ENCODE assay signal across 9 mouse cellular contexts in genomic region chr11:79182881-79183280, GRCm38 (mm10). TPM values are rescaled to one million over a fixed set of nuclear protein-coding genes. Genes with fewer than 3 reads are reported as not detected.
DNase-seq lines count a peak whose midpoint lies in the region; ATAC-seq and TF ChIP-seq lines count a peak whose summit lies in the region.
"Had no signal": no experiment of that assay in that cellular context is flagged by ENCODE, and none has a peak within 500 bp of the region (broad histone marks: within the 10 kb centered on the region; RNA-seq: fewer than 3 reads in every experiment).

No protein-coding gene starts in this region.

- 48% methylated on average over 12 of the region's 12 CpGs for WGBS in embryonic facial prominence, embryonic 14.5 days
- 82% methylated on average over 12 of the region's 12 CpGs for WGBS in embryonic facial prominence, embryonic 10.5 days
- WGBS in olfactory bulb, adult 2 months: 17% methylated on average over 12 of the region's 12 CpGs
- WGBS in hindbrain, embryonic 16.5 days: 74% methylated on average over 12 of the region's 12 CpGs
- WGBS in kidney, embryonic 16.5 days: 57% methylated on average over 12 of the region's 12 CpGs

- no peak overlapping the region for H3K4me3 ChIP-seq in embryonic facial prominence, embryonic 14.5 days (ENCODE audit: low read depth, low read length)
- no peak overlapping the region for H3K4me3 ChIP-seq in embryonic facial prominence, embryonic 10.5 days
- no peak overlapping the region for H3K4me3 ChIP-seq in olfactory bulb, adult 2 months (ENCODE audit: insufficient read depth, low read depth, low read length)
- no peak overlapping the region for H3K4me3 ChIP-seq in hindbrain, embryonic 16.5 days (ENCODE audit: low read length)
- no peak overlapping the region for H3K4me3 ChIP-seq in kidney, embryonic 16.5 days (ENCODE audit: low read length)
- H3K4me3 ChIP-seq: neural tube, embryonic 13.5 days had no signal

- H3K4me2 ChIP-seq in embryonic facial prominence, embryonic 14.5 days (ENCODE audit: low read depth, low read length): no peak overlapping the region
- H3K4me2 ChIP-seq in hindbrain, embryonic 16.5 days (ENCODE audit: low read length): no peak overlapping the region
- no peak overlapping the region for H3K4me2 ChIP-seq in kidney, embryonic 16.5 days (replicated peaks; ENCODE audit: low read depth, low read length)
- H3K4me2 ChIP-seq: neural tube, embryonic 13.5 days had no signal

- TF ChIP-seq POLR2A in olfactory bulb, adult 2 months (IDR thresholded peaks at IDR 0.05; ENCODE audit: insufficient read depth, low read depth, low read length): no peak

- H3K4me1 ChIP-seq in embryonic facial prominence, embryonic 14.5 days (ENCODE audit: control insufficient read depth, insufficient read depth, low read length): 0 out of 2 replicates have a peak, but pooled peaks cover 3% of the 10 kb centered on the region
- H3K4me1 ChIP-seq in embryonic facial prominence, embryonic 10.5 days: no peaks in the 10 kb centered on the region
- H3K4me1 ChIP-seq in olfactory bulb, adult 2 months (ENCODE audit: control insufficient read depth, insufficient read depth, low read length): peaks cover 33% of the 10 kb centered on the region
- no peaks in the 10 kb centered on the region for H3K4me1 ChIP-seq in hindbrain, embryonic 16.5 days (ENCODE audit: control insufficient read depth, insufficient read depth, low read depth, low read length)
- H3K4me1 ChIP-seq in kidney, embryonic 16.5 days (ENCODE audit: insufficient read depth, low read length): no peaks in the 10 kb centered on the region
- H3K4me1 ChIP-seq: neural tube, embryonic 13.5 days had no signal

- no peak for TF ChIP-seq CTCF in olfactory bulb, adult 2 months (IDR thresholded peaks at IDR 0.05; ENCODE audit: insufficient read depth, low read depth, low read length)

- no peaks in the 10 kb centered on the region for H3K9me3 ChIP-seq in embryonic facial prominence, embryonic 14.5 days (ENCODE audit: control insufficient read depth, low read length)
- H3K9me3 ChIP-seq in embryonic facial prominence, embryonic 10.5 days: no peaks in the 10 kb centered on the region
- H3K9me3 ChIP-seq in hindbrain, embryonic 16.5 days (ENCODE audit: control insufficient read depth, low read length): no peaks in the 10 kb centered on the region
- no peaks in the 10 kb centered on the region for H3K9me3 ChIP-seq in kidney, embryonic 16.5 days (ENCODE audit: low read length)
- H3K9me3 ChIP-seq: neural tube, embryonic 13.5 days had no signal

- no peaks in the 10 kb centered on the region for H3K27me3 ChIP-seq in embryonic facial prominence, embryonic 14.5 days (replicated peaks; ENCODE audit: control insufficient read depth, insufficient read depth, low read length)
- no peaks in the 10 kb centered on the region for H3K27me3 ChIP-seq in embryonic facial prominence, embryonic 10.5 days (replicated peaks; ENCODE audit: low read depth, poor library complexity, severe bottlenecking)
- no peaks in the 10 kb centered on the region for H3K27me3 ChIP-seq in hindbrain, embryonic 16.5 days (replicated peaks; ENCODE audit: control insufficient read depth, insufficient read depth, low read length)
- no peaks in the 10 kb centered on the region for H3K27me3 ChIP-seq in kidney, embryonic 16.5 days (ENCODE audit: insufficient read depth, low read length)
- H3K27me3 ChIP-seq: neural tube, embryonic 13.5 days had no signal

- no peak overlapping the region for H3K27ac ChIP-seq in embryonic facial prominence, embryonic 14.5 days (replicated peaks; ENCODE audit: low read depth, low read length)
- no peak overlapping the region for H3K27ac ChIP-seq in embryonic facial prominence, embryonic 10.5 days (replicated peaks)
- H3K27ac ChIP-seq in olfactory bulb, adult 2 months (ENCODE audit: insufficient read depth, low read depth, low read length): peak overlapping the region; percentile 88
- no peak overlapping the region for H3K27ac ChIP-seq in hindbrain, embryonic 16.5 days (ENCODE audit: low read depth, low read length)
- H3K27ac ChIP-seq in kidney, embryonic 16.5 days (ENCODE audit: low read length): no peak overlapping the region
- H3K27ac ChIP-seq: neural tube, embryonic 13.5 days had no signal

- H3K36me3 ChIP-seq in embryonic facial prominence, embryonic 14.5 days (ENCODE audit: control insufficient read depth, insufficient read depth, low read length): no peaks in the 10 kb centered on the region
- H3K36me3 ChIP-seq in embryonic facial prominence, embryonic 10.5 days (replicated peaks): no peaks in the 10 kb centered on the region
- H3K36me3 ChIP-seq in hindbrain, embryonic 16.5 days (ENCODE audit: control insufficient read depth, insufficient read depth, low read length): no peaks in the 10 kb centered on the region
- H3K36me3 ChIP-seq in kidney, embryonic 16.5 days (ENCODE audit: insufficient read depth, low read length): no peaks in the 10 kb centered on the region
- H3K36me3 ChIP-seq: neural tube, embryonic 13.5 days had no signal

- no peak for ATAC-seq in embryonic facial prominence, embryonic 14.5 days (ENCODE audit: low read depth)
- ATAC-seq in hindbrain, embryonic 16.5 days: no peak
- ATAC-seq in kidney, embryonic 16.5 days (ENCODE audit: low FRiP score, low TSS enrichment): no peak

- peak; percentile 50 for DNase-seq in embryonic facial prominence, embryonic 14.5 days (ENCODE audit: low spot score)
- DNase-seq in embryonic facial prominence, embryonic 10.5 days (ENCODE audit: low spot score): no peak
- DNase-seq in brain, adult 2 months (ENCODE audit: low read depth, low spot score): peak; percentile 93
- peak; percentile 46 to 61 for DNase-seq in layer of hippocampus, postnatal 10 days (ENCODE audit: low spot score in 2 of 2)
- DNase-seq in kidney, postnatal 14 days: no peak

- H3K9ac ChIP-seq in embryonic facial prominence, embryonic 14.5 days (ENCODE audit: low read depth, low read length): no peak overlapping the region
- H3K9ac ChIP-seq in hindbrain, embryonic 16.5 days (ENCODE audit: low read depth, low read length): no peak overlapping the region
- H3K9ac ChIP-seq in kidney, embryonic 16.5 days (replicated peaks; ENCODE audit: low read length): no peak overlapping the region
- H3K9ac ChIP-seq: neural tube, embryonic 13.5 days had no signal

RNA-seq across cellular contexts. Expression of gene Ksr1, which starts 36.7 kb away (rescaled TPM):
- polyA plus RNA-seq in embryonic facial prominence, embryonic 14.5 days (2014; fragmentation: Nextera tagmentation; extraction: Ambion mirVana): 10.4 and 10.8 TPM in 2 replicates
- 1.0 and 1.5 TPM in 2 replicates for polyA plus RNA-seq in embryonic facial prominence, embryonic 10.5 days (2016; fragmentation: Nextera tagmentation; extraction: Ambion mirVana)
- total RNA-seq in layer of hippocampus, postnatal 10 days (2021): 100 to 1,000 TPM in 1 of 2 experiments, 10 to 100 TPM in 1; 94.1 to 106 TPM
- polyA plus RNA-seq in olfactory bulb, adult 2 months (2012; ENCODE audit: insufficient read depth, insufficient read length, low replicate concordance, missing spikeins): not detected in 2 replicates
- 4.4 and 6.1 TPM in 2 replicates for polyA plus RNA-seq in hindbrain, embryonic 16.5 days (2015; fragmentation: Nextera tagmentation; extraction: Ambion mirVana)
- 3.5 and 3.8 TPM in 2 replicates for polyA plus RNA-seq in kidney, embryonic 16.5 days (2015; fragmentation: Nextera tagmentation; extraction: Ambion mirVana)

Comparison
In these comparisons a context has a peak if more than half of its experiments do, and no peak if none do; other contexts are left out.
1. DNase-seq: peak in embryonic facial prominence, embryonic 14.5 days (single experiment), brain, adult 2 months (single experiment) and layer of hippocampus, postnatal 10 days (2 of 2); none in embryonic facial prominence, embryonic 10.5 days (single experiment) and kidney, postnatal 14 days (single experiment).